Mouse (Mus musculus): ENCODE measurements around the gene Med20.

DNA sequence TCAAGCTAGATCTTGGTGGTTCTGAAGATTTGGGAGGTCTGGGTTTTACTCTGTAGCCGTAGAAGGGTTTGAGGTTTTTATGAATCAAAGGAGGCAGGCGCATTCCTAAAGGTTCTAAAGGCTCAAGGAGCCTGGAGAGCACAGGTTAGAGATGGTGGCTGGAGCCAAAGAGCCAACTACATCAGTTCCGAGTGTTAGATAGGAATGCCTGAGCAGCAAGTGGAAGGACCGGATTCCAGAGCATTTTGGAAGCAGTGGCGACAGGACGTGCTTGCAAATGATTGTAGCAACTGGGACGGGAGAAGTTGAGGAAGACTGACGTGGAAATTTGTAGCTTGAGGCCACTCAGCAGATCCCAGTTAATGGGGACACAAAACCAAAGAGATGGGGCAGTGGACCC lies 37.4 kb upstream of the Med20 start:
- TF ChIP-seq CTCF (conservative IDR thresholded peaks at IDR 0.05; ENCODE audit: insufficient read depth, insufficient read length, low read depth, low read length): no peak
- TF ChIP-seq POLR2A (IDR thresholded peaks at IDR 0.05; ENCODE audit: low read depth, low read length): no peak
